Comparison of ENCODE assay signal across 14 mouse cellular contexts in the genomic region with DNA sequence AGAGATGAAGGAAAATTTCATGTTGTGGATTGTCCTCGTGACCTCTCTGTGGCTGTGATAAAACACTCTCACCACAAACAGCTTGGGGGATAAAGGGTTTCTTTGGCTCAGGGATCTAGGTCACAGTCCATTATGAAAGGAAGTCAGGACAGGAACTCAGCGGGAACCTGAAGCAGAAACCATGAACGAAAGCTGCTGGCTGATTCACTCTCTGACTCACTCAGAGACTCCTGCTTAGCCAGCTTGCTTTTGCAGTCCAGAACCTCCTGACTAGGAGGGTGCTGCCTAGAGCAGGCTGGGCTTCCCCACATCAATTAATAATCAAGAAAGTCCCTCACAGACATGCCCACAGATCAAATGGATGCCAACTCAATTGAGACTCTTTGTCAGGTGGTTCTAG. TPM values are rescaled to one million over a fixed set of nuclear protein-coding genes. Genes with fewer than 3 reads are reported as not detected.
A peak's percentile ranks its signal among the peaks of the same experiment; 100 is the strongest.
DNase-seq lines count a peak whose midpoint lies in the region; ATAC-seq and TF ChIP-seq lines count a peak whose summit lies in the region.
"Had no signal": no experiment of that assay in that cellular context is flagged by ENCODE, and none has a peak within 500 bp of the region (broad histone marks: within the 10 kb centered on the region; RNA-seq: fewer than 3 reads in every experiment).

No protein-coding gene starts in this region.

- peaks cover 29% of the 10 kb centered on the region for H3K27me3 ChIP-seq in Patski
- H3K27me3 ChIP-seq in kidney, embryonic 15.5 days, result no peaks in the 10 kb centered on the region; the same call in 1 of the 2 replicates
- H3K27me3 ChIP-seq: liver, embryonic 13.5 days had no signal

- CTCF ChIA-PET in Patski (lab: Charles Lee), result no interaction called here

- POLR2A ChIA-PET in Patski (lab: Charles Lee), result no interaction called here

- no peak overlapping the region for H3K9ac ChIP-seq in kidney, embryonic 15.5 days
- H3K9ac ChIP-seq: liver, embryonic 13.5 days had no signal

- no peak overlapping the region for H3K4me3 ChIP-seq in layer of hippocampus, adult 2 months
- no peak overlapping the region for H3K4me3 ChIP-seq in kidney, embryonic 15.5 days (replicated peaks)
- H3K4me3 ChIP-seq: liver, embryonic 13.5 days had no signal

- WGBS in kidney, embryonic 15.5 days, result 72% methylated on average over 3 of the region's 3 CpGs

- DNase-seq in layer of hippocampus, adult 2 months (ENCODE audit: low spot score in 2 of 2), result peak in 1 of 2 experiments; percentile 14
- DNase-seq in layer of hippocampus, postnatal 10 days (ENCODE audit: low spot score in 2 of 2), result no peak
- no peak for DNase-seq in Patski (ENCODE audit: low read depth, low spot score)
- peak; percentile 33 for DNase-seq in cerebellum, adult 9-10 months
- DNase-seq in left cerebral cortex, postnatal 36 days (ENCODE audit: low spot score in 2 of 2), result peak; percentile 10 to 24
- no peak for DNase-seq in lung, postnatal 36 days
- DNase-seq: gastrocnemius, postnatal 36 days; heart, postnatal 10 days; liver, embryonic 13.5 days; thymus, postnatal 25 days had no signal

- in situ Hi-C loops in Patski (cut with MboI; ENCODE audit: low pct_unique_long_range_greater_than_20kb), result no loop called here

- TF ChIP-seq CTCF in layer of hippocampus, adult 2 months (conservative IDR thresholded peaks at IDR 0.05), result no peak
- no peak for TF ChIP-seq CTCF in Patski (IDR thresholded peaks at IDR 0.05)

- no peaks in the 10 kb centered on the region for H3K4me1 ChIP-seq in kidney, embryonic 15.5 days
- H3K4me1 ChIP-seq: liver, embryonic 13.5 days had no signal

- intact Hi-C loops in left cerebral cortex, postnatal 36 days (cut with DNase I), result no loop called here

- peak; percentile 62 for ATAC-seq in Patski
- no peak for ATAC-seq in kidney, embryonic 15.5 days (replicated peaks; ENCODE audit: low FRiP score)
- ATAC-seq: inflammation-experienced regulatory T-cells, adult 6 months had no signal

- H3K27ac ChIP-seq in layer of hippocampus, adult 2 months, result peak overlapping the region; percentile 56; the same call in 1 of the 2 replicates
- H3K27ac ChIP-seq in kidney, embryonic 15.5 days, result no peak overlapping the region
- H3K27ac ChIP-seq: liver, embryonic 13.5 days; macrophage had no signal

- no peaks in the 10 kb centered on the region for H3K9me3 ChIP-seq in kidney, embryonic 15.5 days (replicated peaks)
- H3K9me3 ChIP-seq: G1E; liver, embryonic 13.5 days had no signal

- H3K36me3 ChIP-seq in kidney, embryonic 15.5 days, result no peaks in the 10 kb centered on the region
- H3K36me3 ChIP-seq: G1E; liver, embryonic 13.5 days had no signal

- no peak overlapping the region for H3K4me2 ChIP-seq in kidney, embryonic 15.5 days
- H3K4me2 ChIP-seq: liver, embryonic 13.5 days had no signal

RNA-seq across cellular contexts. Expression of gene Atp13a4, which starts 32.2 kb away (rescaled TPM):
- total RNA-seq in layer of hippocampus, adult 2 months (2021), result 10 to 100 TPM; 15.2 to 17.3 TPM
- total RNA-seq in layer of hippocampus, postnatal 10 days (2021), result 10 to 100 TPM; 10.3 to 14.1 TPM
- not detected for polyA plus RNA-seq in Patski (2021)
- 10 to 100 TPM; 10.3 to 12.7 TPM for total RNA-seq in left cerebral cortex, postnatal 36 days (2021)
- polyA plus RNA-seq in kidney, embryonic 15.5 days (2015; fragmentation: Nextera tagmentation; extraction: Ambion mirVana), result 2.9 and 3.3 TPM in 2 replicates
- total RNA-seq: gastrocnemius, postnatal 36 days; heart, postnatal 10 days had no signal
- polyA plus RNA-seq: G1E; inflammation-experienced regulatory T-cells, adult 6 months; liver, embryonic 13.5 days had no signal

Comparison
In these comparisons a context has a peak if more than half of its experiments do, and no peak if none do; other contexts are left out.
1. DNase-seq: peak in cerebellum, adult 9-10 months (single experiment) and left cerebral cortex, postnatal 36 days (2 of 2); none in layer of hippocampus, postnatal 10 days (0 of 2), Patski (single experiment) and lung, postnatal 36 days (single experiment).